Mouse (Mus musculus) monocyte, adult 5-6 weeks (primary cell): ENCODE data around the gene Stim2. TPM values are rescaled to one million over a fixed set of nuclear protein-coding genes. Genes with fewer than 3 reads are reported as not detected.

ENCODE experiments used
- ATAC-seq: fragments of 153-309, 156-312 bp; replicated peaks from 2 replicates; pipeline ENCODE4 v1.8.0; 2017; ENCODE audit warnings: mild to moderate bottlenecking; ENCODE audit not compliant: low TSS enrichment, insufficient number of reproducible peaks, severe bottlenecking, poor library complexity, low FRiP score
- total RNA-seq: library from RNA; stranded (forward); fragments of 200-1000, 200-491, 200-594 nt; gene quantifications from 3 replicates; pipeline ENCODE4 v1.2.3, GENCODE M21; 2017

Gene Stim2
- total RNA-seq, 1 experiment from 2014 or later: 63.6 TPM

- ATAC-seq: no peak
Observed at GRCm38 (mm10) chr5:54033217-54033616, 34.9 kb downstream of the Stim2 start.

GRCm38 (mm10) chr5:54034680-54035079 is 36.4 kb downstream of the Stim2 start:
- 0 out of 2 replicates have a peak, but pooled peaks have one; percentile 27 for ATAC-seq

GRCm38 (mm10) chr5:54038615-54039014 is 40.3 kb downstream of the Stim2 start:
- ATAC-seq: peak; percentile 56; the same call in 1 of the 2 replicates

GRCm38 (mm10) chr5:54040527-54040926 is 42.2 kb downstream of the Stim2 start:
- ATAC-seq: no peak

GRCm38 (mm10) chr5:54042013-54042412 is 43.7 kb downstream of the Stim2 start:
- ATAC-seq: no peak

GRCm38 (mm10) chr5:54045523-54045922 is 47.2 kb downstream of the Stim2 start:
- ATAC-seq: peak; percentile 95

- ATAC-seq: no peak
Observed at GRCm38 (mm10) chr5:54046432-54046831, 48.1 kb downstream of the Stim2 start.

- no peak for ATAC-seq
Observed at GRCm38 (mm10) chr5:54049145-54049733, 50.9 kb downstream of the Stim2 start.

- peak; percentile 51 for ATAC-seq
Observed at GRCm38 (mm10) chr5:54049940-54050339, 51.6 kb downstream of the Stim2 start.

- ATAC-seq: no peak
Observed at GRCm38 (mm10) chr5:54051056-54051455, 52.8 kb downstream of the Stim2 start.

GRCm38 (mm10) chr5:54052205-54052604 is 53.9 kb downstream of the Stim2 start:
- no peak for ATAC-seq

- ATAC-seq: no peak
Observed at GRCm38 (mm10) chr5:54053673-54054366, 55.5 kb downstream of the Stim2 start.

- ATAC-seq: no peak
Observed at GRCm38 (mm10) chr5:54056266-54056665, 58.0 kb downstream of the Stim2 start.

- no peak for ATAC-seq
Observed at GRCm38 (mm10) chr5:54059998-54060397, 61.7 kb downstream of the Stim2 start.

GRCm38 (mm10) chr5:54062079-54062478 is 63.8 kb downstream of the Stim2 start:
- no peak for ATAC-seq

GRCm38 (mm10) chr5:54067591-54067990 is 69.3 kb downstream of the Stim2 start:
- no peak for ATAC-seq

- ATAC-seq: no peak
Observed at GRCm38 (mm10) chr5:54070549-54070948, 72.2 kb downstream of the Stim2 start.

GRCm38 (mm10) chr5:54071288-54071687 is 73.0 kb downstream of the Stim2 start:
- ATAC-seq: no peak

- ATAC-seq: no peak
Observed at GRCm38 (mm10) chr5:54071705-54072104, 73.4 kb downstream of the Stim2 start.

GRCm38 (mm10) chr5:54073291-54073690 is 75.0 kb downstream of the Stim2 start:
- no peak for ATAC-seq
